Mouse (Mus musculus) ES-Bruce4 (cell line): Measurements from ENCODE around the gene Kcna7.

ENCODE experiments used
- CTCF ChIP-seq: IDR thresholded peaks from one replicate; pipeline ENCODE4 v1.8.1; 2011; ENCODE audit warnings: low read depth, low read length
- EP300 ChIP-seq: IDR thresholded peaks from 2 replicates; pipeline ENCODE4 v1.6.1; 2011; ENCODE audit warnings: low read depth, low read length; ENCODE audit not compliant: insufficient read depth
- POLR2A ChIP-seq: IDR thresholded peaks from one replicate; pipeline ENCODE4 v1.8.1; 2011; ENCODE audit warnings: low read length; ENCODE audit not compliant: insufficient read depth

DNA sequence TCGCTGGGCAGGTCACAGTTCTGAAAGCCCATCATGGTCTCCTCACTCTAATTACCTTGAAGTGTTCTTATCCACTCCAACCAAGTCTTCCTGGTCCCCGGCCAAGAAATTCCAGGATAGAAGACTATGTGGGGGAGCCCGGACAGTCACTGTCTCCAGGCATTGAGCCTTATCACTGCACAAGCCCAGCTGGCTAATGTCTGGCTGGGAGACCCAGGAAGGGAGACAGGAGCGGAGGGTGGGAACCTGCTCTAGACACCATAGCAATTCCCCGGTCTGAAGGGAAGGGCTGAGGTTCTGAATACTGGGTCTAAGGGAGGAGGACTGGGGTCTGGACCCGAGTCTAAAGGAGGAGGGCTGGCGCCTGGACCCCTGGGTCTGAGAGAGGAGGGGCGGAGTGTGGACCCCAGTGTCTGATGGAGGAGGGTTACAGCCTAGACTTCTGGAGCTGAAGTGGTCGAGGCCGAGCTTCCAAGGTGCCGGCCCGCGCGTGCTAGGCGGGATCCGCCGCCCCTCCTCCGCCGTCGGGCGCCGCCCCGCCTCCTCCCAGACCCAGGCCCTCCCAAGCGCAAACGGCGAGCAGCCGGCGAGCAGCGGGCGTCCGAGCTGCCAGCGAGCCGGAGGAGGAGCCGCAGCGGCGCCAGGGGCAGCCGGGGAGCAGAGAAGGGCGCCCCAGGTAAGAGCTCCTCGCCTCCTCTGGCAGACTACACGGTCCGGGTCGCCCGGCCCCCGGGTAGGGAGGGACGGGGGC is 7.8 kb downstream of the Kcna7 start, which contains the start of gene Ntf5:
- TF ChIP-seq POLR2A (no peak), EP300 (no peak), CTCF (no peak)
